Comparison of ENCODE assay signal across 22 mouse cellular contexts in genomic region chr15:79048186-79048585, GRCm38 (mm10). TPM values are rescaled to one million over a fixed set of nuclear protein-coding genes. Genes with fewer than 3 reads are reported as not detected.
DNase-seq lines count a peak whose midpoint lies in the region; ATAC-seq and TF ChIP-seq lines count a peak whose summit lies in the region.
"Had no signal": no experiment of that assay in that cellular context is flagged by ENCODE, and none has a peak within 500 bp of the region (broad histone marks: within the 10 kb centered on the region; RNA-seq: fewer than 3 reads in every experiment).

No protein-coding gene starts in this region.

- ATAC-seq in intestine, embryonic 16.5 days: no peak
- no peak for ATAC-seq in intestine, postnatal 0 days
- ATAC-seq: activated CD4-positive, CD25-positive, alpha-beta regulatory T cell, adult 4 months; forebrain, embryonic 13.5 days; forebrain, embryonic 15.5 days; forebrain, postnatal 0 days; Patski had no signal

- no peak for TF ChIP-seq POLR2A in cerebellum, adult 2 months (IDR thresholded peaks at IDR 0.05; ENCODE audit: borderline replicate concordance, insufficient read depth, low read length)

- no peaks in the 10 kb centered on the region for H3K9me3 ChIP-seq in intestine, embryonic 16.5 days (ENCODE audit: control insufficient read depth, low read length)
- no peaks in the 10 kb centered on the region for H3K9me3 ChIP-seq in intestine, postnatal 0 days (ENCODE audit: control insufficient read depth)
- H3K9me3 ChIP-seq: embryonic facial prominence, embryonic 10.5 days; embryonic facial prominence, embryonic 12.5 days; forebrain, embryonic 13.5 days; forebrain, embryonic 15.5 days had no signal

- H3K27me3 ChIP-seq in cerebellum, adult 2 months (ENCODE audit: control insufficient read depth, insufficient read depth, low read length): no peaks in the 10 kb centered on the region
- peaks cover 4% of the 10 kb centered on the region; the same call in 1 of the 2 replicates for H3K27me3 ChIP-seq in intestine, embryonic 16.5 days (replicated peaks; ENCODE audit: control insufficient read depth, insufficient read depth, low read length)
- 0 out of 2 replicates have a peak, but pooled peaks cover 3% of the 10 kb centered on the region for H3K27me3 ChIP-seq in intestine, postnatal 0 days (replicated peaks; ENCODE audit: control insufficient read depth, insufficient read depth, low read length)

- no peak overlapping the region for H3K4me3 ChIP-seq in cerebellum, adult 2 months (replicated peaks; ENCODE audit: insufficient read depth, low read depth, low read length)
- H3K4me3 ChIP-seq in intestine, embryonic 16.5 days (ENCODE audit: low read length): no peak overlapping the region
- H3K4me3 ChIP-seq in intestine, postnatal 0 days (ENCODE audit: low read depth, low read length): no peak overlapping the region
- H3K4me3 ChIP-seq: embryonic facial prominence, embryonic 10.5 days; embryonic facial prominence, embryonic 12.5 days; forebrain, embryonic 13.5 days; forebrain, embryonic 15.5 days had no signal

- DNase-seq in cerebellum, adult 2 months: peak; percentile 49 to 58
- no peak for DNase-seq in cerebellum, postnatal 10 days
- peak; percentile 30 to 37 for DNase-seq in cerebellum, postnatal 36 days
- DNase-seq in cerebellum, postnatal 4 days (ENCODE audit: low spot score in 2 of 2): no peak
- peak; percentile 46 for DNase-seq in MN1 (ENCODE audit: low spot score)
- DNase-seq in frontal cortex, postnatal 36 days (ENCODE audit: low spot score in 2 of 2): no peak
- DNase-seq: adrenal gland, adult 8-10 months; adrenal gland, postnatal 14 days; adrenal gland, postnatal 36 days; cerebellum, adult 8-10 months; forebrain, postnatal 0 days had no signal

- TF ChIP-seq CTCF in cerebellum, adult 2 months (IDR thresholded peaks at IDR 0.05; ENCODE audit: borderline replicate concordance, insufficient read depth, low read depth, low read length): no peak
- no peak for TF ChIP-seq CTCF in intestine, postnatal 0 days (IDR thresholded peaks at IDR 0.05; ENCODE audit: low read depth)

- no peaks in the 10 kb centered on the region for H3K4me1 ChIP-seq in cerebellum, adult 2 months (ENCODE audit: control insufficient read depth, insufficient read depth, low read length)
- peaks cover 29% of the 10 kb centered on the region for H3K4me1 ChIP-seq in intestine, embryonic 16.5 days (ENCODE audit: control insufficient read depth, insufficient read depth, low read length)
- no peaks in the 10 kb centered on the region; the same call in none of the 2 replicates for H3K4me1 ChIP-seq in intestine, postnatal 0 days (replicated peaks; ENCODE audit: control insufficient read depth, insufficient read depth, low read length)
- H3K4me1 ChIP-seq: embryonic facial prominence, embryonic 12.5 days had no signal

- 30% methylated on average over 4 of the region's 4 CpGs for WGBS in cerebellum, adult 2 months
- 60% methylated on average over 4 of the region's 4 CpGs for WGBS in intestine, embryonic 16.5 days
- WGBS in intestine, postnatal 0 days: 52% methylated on average over 4 of the region's 4 CpGs

- H3K36me3 ChIP-seq in intestine, embryonic 16.5 days (ENCODE audit: control insufficient read depth, insufficient read depth, low read length): no peaks in the 10 kb centered on the region
- peaks cover 5% of the 10 kb centered on the region for H3K36me3 ChIP-seq in intestine, postnatal 0 days (ENCODE audit: control insufficient read depth, insufficient read depth)

- peak overlapping the region; percentile 12; the same call in 1 of the 2 replicates for H3K9ac ChIP-seq in intestine, embryonic 16.5 days (ENCODE audit: low read depth, low read length)
- no peak overlapping the region for H3K9ac ChIP-seq in intestine, postnatal 0 days (ENCODE audit: low read depth, low read length)
- H3K9ac ChIP-seq: embryonic facial prominence, embryonic 12.5 days; forebrain, embryonic 13.5 days; forebrain, embryonic 15.5 days; forebrain, postnatal 0 days had no signal

- H3K4me2 ChIP-seq in intestine, embryonic 16.5 days (ENCODE audit: low read depth, low read length): no peak overlapping the region
- no peak overlapping the region for H3K4me2 ChIP-seq in intestine, postnatal 0 days (replicated peaks; ENCODE audit: low read depth)
- H3K4me2 ChIP-seq: embryonic facial prominence, embryonic 12.5 days; forebrain, embryonic 13.5 days; forebrain, embryonic 15.5 days had no signal

- H3K27ac ChIP-seq in cerebellum, adult 2 months (ENCODE audit: insufficient read depth, low read length): no peak overlapping the region
- H3K27ac ChIP-seq in intestine, embryonic 16.5 days (ENCODE audit: low read length): no peak overlapping the region
- H3K27ac ChIP-seq in intestine, postnatal 0 days (ENCODE audit: low read depth, low read length): no peak overlapping the region
- H3K27ac ChIP-seq: embryonic facial prominence, embryonic 10.5 days; embryonic facial prominence, embryonic 12.5 days; forebrain, embryonic 13.5 days; forebrain, embryonic 15.5 days had no signal

RNA-seq across cellular contexts. Expression of gene Galr3, which starts 6.5 kb away (rescaled TPM):
- polyA plus RNA-seq in cerebellum, adult 2 months (2012; rRNA removed): 0.11 and 0.26 TPM in 2 replicates
- 1.8 and 2.3 TPM in 2 replicates for polyA plus RNA-seq in intestine, embryonic 16.5 days (2015; fragmentation: Nextera tagmentation; extraction: Ambion mirVana)
- polyA plus RNA-seq in intestine, postnatal 0 days (2015; fragmentation: Nextera tagmentation; extraction: Ambion mirVana): 2.2 and 2.6 TPM in 2 replicates
- polyA plus RNA-seq: activated CD4-positive, CD25-positive, alpha-beta regulatory T cell, adult 4 months; C2C12; embryonic facial prominence, embryonic 10.5 days; embryonic facial prominence, embryonic 12.5 days; embryonic facial prominence, embryonic 14.5 days; forebrain, embryonic 11.5 days; forebrain, embryonic 13.5 days; forebrain, embryonic 15.5 days had no signal

RNA-seq across cellular contexts. Expression of gene Ankrd54, which starts 14.5 kb away (rescaled TPM):
- polyA plus RNA-seq in cerebellum, adult 2 months (2012; rRNA removed): 40.7 and 42.8 TPM in 2 replicates
- polyA plus RNA-seq in intestine, embryonic 16.5 days (2015; fragmentation: Nextera tagmentation; extraction: Ambion mirVana): 56.4 and 57.5 TPM in 2 replicates
- polyA plus RNA-seq in intestine, postnatal 0 days (2015; fragmentation: Nextera tagmentation; extraction: Ambion mirVana): 44.1 and 48.8 TPM in 2 replicates

RNA-seq across cellular contexts. Expression of gene H1f0, which starts 19.9 kb away (rescaled TPM):
- 197 and 242 TPM in 2 replicates for polyA plus RNA-seq in cerebellum, adult 2 months (2012; rRNA removed)
- polyA plus RNA-seq in intestine, embryonic 16.5 days (2015; fragmentation: Nextera tagmentation; extraction: Ambion mirVana): 438 and 456 TPM in 2 replicates
- polyA plus RNA-seq in intestine, postnatal 0 days (2015; fragmentation: Nextera tagmentation; extraction: Ambion mirVana): 298 and 319 TPM in 2 replicates

RNA-seq across cellular contexts. Expression of gene Eif3l, which starts 26.8 kb away (rescaled TPM):
- polyA plus RNA-seq in cerebellum, adult 2 months (2012; rRNA removed): 88.1 and 93.0 TPM in 2 replicates
- polyA plus RNA-seq in intestine, embryonic 16.5 days (2015; fragmentation: Nextera tagmentation; extraction: Ambion mirVana): 221 and 238 TPM in 2 replicates
- 97.0 and 100 TPM in 2 replicates for polyA plus RNA-seq in intestine, postnatal 0 days (2015; fragmentation: Nextera tagmentation; extraction: Ambion mirVana)

Comparison
In these comparisons a context has a peak if more than half of its experiments do, and no peak if none do; other contexts are left out.
1. DNase-seq: peak in cerebellum, adult 2 months (2 of 2), cerebellum, postnatal 36 days (2 of 2) and MN1 (single experiment); none in cerebellum, postnatal 10 days (0 of 2), cerebellum, postnatal 4 days (0 of 2) and frontal cortex, postnatal 36 days (0 of 2).